Mouse (Mus musculus) adrenal gland, adult (tissue): ENCODE results near the gene Slc46a1.

Experiments
- DNase-seq, 2 experiments: peaks; one replicate each; pipeline ENCODE4 v3.0.0; 2022 to 2023; ENCODE audit warnings: low spot score in 1 of 2; ENCODE audit not compliant: inconsistent age in 2 of 2

Gene Slc46a1

DNA sequence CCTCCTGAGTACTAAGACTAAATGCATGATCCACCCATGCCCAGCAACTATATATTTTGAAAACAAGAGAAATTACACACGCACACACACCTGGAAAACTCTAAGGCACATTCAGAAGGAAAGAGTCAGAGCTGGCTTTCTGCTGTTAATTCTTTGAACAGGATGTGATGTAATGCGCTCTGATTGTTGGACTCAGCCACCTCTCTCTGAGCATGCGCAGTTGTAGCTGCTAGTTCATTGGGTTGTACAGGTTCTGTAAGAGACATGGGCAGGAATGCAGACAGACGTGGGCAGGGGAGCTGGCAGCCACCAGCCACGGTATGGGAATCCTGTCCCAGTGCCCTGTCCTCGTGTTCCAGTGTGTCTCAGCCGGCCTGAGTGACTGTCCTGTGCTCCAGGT lies 11.2 kb upstream of the Slc46a1 start:
- no peak for DNase-seq

GRCm38 (mm10) chr11:78455308-78455707 lies 10.2 kb upstream of the Slc46a1 start:
- DNase-seq, result peak; percentile 62 to 88

- no peak for DNase-seq
Measured at GRCm38 (mm10) chr11:78458740-78459139, 6.8 kb upstream of the Slc46a1 start.

GRCm38 (mm10) chr11:78461894-78462293 lies 3.6 kb upstream of the Slc46a1 start:
- no peak for DNase-seq

DNA sequence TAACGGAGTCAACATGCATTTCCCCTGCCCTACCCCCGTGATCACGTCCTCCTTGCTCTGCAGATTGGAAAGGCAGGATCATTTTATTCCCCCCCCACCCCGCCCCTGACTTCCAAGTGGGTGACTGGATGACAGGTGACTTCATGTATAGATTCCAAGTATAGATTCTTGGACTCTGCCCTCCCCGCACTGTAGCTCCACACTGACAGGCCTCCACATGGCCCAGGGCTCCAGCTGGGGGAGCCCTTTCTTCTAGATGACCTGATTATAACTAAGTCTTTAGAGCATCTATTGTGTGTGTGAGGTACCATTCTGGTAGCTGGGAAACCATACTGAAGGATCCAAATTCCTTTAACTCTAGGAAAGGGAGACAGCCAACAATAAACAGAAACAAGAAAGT lies 2.8 kb upstream of the Slc46a1 start:
- DNase-seq, result no peak

- peak; percentile 60 to 81 for DNase-seq
Measured at GRCm38 (mm10) chr11:78463286-78464036, 2.0 kb upstream of the Slc46a1 start.

DNA sequence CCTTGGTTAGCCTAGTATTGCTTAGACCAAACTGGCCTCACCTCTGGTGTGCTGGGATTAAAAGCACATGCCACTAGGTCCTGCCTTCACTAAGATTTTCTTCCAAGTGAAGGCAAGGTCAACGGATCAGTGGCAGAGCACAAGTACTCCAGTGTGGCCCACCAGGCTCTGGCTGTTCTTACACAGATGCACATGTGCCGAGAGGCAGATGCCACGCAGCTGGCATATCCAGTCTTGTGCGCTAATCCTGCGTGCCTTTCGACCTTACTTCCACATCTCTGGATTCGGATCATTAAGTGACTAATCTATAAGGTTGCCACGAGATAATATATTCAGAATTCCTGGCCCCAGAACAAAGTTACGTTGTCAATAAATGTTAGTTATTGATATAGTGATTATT lies 381 bp upstream of the Slc46a1 start:
- DNase-seq, result no peak

GRCm38 (mm10) chr11:78466242-78466912 lies 880 bp downstream of the Slc46a1 start:
- DNase-seq, result no peak

GRCm38 (mm10) chr11:78467515-78467914 lies 2.0 kb downstream of the Slc46a1 start:
- no peak for DNase-seq

DNA sequence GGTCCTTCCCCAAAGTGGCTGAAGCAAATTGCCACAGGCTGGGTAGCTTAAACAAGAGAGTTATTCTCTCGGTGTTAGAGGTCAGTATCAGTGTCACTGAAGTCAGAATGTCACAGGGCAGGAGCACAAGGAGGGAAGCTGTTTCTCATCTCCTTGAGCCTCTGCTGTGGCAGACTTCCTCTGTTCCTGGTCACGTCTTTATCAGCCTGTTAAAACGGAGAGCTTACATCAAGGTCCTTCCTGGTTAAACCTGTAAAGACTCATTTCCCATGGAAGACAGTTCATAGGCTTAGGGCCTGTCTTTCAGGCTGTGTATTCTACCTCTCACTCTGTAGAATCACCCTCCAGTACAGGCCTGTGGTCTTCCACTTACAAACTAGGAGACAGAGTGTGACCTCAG lies 2.4 kb downstream of the Slc46a1 start:
- DNase-seq, result no peak

DNA sequence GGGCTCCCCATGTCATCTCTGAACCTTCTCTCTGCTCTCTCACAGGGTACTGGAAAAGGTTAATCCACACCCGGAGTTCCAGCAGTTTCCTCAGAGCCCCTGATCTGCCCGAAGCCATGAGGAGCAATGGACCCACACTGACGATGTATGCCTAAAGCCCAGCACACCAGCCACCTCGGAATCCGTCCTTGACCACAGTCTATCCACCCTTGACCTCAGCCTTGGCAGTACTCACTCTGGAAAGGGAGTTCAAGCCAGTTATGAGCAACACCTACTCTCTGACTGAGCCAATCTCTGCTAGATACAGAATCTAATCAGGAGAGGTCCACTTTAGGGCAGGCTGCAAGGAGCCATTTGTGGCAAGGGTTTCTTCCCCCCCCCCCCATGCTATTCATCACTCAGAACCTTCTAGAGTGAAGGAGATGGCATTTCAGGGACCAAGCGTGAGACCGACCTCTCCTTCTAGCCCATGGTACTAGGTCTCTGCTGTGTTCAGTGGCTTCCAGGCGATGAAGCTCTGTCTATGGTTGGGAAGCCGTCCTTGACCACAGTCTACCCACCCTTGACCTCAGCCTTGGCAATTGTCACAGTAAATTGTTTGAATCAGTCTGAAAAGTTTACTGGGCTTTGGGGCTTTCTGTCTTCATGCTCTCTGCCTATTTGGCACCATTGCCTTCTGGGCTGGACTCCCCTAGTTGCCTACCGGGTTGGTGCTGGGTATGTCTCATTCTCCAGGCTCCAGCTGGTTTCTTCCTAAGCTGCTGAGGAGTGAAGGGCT lies 6.0 kb downstream of the Slc46a1 start:
- DNase-seq, result peak; percentile 70 to 79

DNA sequence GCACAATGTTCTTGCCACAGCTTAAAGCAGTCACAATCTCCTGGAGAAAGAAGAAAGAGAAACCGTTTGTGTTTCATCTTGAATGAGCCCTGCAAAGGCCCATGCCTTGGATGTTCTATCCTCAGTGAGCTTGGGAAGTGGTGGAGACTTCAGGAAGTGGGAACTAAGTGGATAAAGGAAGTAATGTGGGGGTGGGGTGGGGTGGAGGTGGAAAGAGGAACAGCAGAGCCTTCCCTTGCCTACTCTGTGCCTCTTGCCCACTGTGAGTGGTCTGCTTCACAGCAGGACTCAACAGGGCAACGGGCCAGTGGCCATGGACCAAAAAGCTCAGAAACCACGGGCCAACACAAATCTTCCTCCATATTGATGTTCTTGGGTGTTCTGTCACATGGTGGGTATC lies 9.8 kb downstream of the Slc46a1 start:
- no peak for DNase-seq

- DNase-seq, result no peak
Measured at GRCm38 (mm10) chr11:78483639-78484038, 18.1 kb downstream of the Slc46a1 start.

DNA sequence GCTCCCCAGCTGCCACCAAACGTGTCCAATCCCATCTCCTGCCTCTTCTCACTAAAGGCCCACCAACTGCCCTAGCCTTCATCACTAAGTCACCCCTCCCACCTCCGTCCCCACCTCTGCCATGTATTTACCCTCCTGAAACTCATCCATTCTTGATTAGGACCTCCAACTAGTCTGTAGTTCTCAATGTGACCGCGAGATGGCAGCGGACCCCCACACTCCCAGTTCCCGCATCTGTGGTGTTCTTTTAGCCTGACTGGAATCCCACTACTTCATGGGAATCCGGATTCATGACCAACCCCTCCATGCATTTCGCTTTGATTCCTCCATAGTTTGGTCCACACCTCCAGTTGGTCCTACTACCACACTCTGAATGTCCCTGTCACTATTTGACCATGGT lies 22.7 kb downstream of the Slc46a1 start:
- DNase-seq, result peak; percentile 71 to 92

- DNase-seq, result peak; percentile 67 to 79
Measured at GRCm38 (mm10) chr11:78490781-78491241, 25.3 kb downstream of the Slc46a1 start.

GRCm38 (mm10) chr11:78495904-78496303 lies 30.4 kb downstream of the Slc46a1 start:
- peak in 1 of 2 experiments; percentile 58 for DNase-seq

DNA sequence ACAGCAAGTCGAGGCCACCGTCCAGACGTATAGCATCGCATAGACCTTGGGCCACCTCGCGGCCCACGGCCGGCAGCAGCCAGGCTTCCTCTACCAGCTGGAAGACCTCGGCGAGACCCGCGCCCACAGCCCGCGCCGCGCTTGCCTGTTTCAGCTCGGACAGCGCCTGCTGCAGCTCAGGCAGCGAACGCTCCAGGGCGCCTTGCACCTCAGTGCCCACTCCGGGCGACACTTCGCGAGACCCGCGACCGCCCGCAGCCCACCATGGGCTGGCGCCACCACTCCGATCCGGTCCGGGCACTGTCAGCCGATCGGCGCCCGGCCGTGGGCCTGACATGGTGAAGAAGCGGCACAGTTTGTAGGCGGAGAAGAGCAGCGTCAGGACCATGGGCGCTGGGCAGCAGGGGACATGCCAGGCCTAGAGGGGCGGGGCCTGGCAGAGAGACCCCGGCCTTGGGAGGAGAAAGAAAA lies 31.6 kb downstream of the Slc46a1 start:
- DNase-seq, result peak; percentile 43 to 71

DNA sequence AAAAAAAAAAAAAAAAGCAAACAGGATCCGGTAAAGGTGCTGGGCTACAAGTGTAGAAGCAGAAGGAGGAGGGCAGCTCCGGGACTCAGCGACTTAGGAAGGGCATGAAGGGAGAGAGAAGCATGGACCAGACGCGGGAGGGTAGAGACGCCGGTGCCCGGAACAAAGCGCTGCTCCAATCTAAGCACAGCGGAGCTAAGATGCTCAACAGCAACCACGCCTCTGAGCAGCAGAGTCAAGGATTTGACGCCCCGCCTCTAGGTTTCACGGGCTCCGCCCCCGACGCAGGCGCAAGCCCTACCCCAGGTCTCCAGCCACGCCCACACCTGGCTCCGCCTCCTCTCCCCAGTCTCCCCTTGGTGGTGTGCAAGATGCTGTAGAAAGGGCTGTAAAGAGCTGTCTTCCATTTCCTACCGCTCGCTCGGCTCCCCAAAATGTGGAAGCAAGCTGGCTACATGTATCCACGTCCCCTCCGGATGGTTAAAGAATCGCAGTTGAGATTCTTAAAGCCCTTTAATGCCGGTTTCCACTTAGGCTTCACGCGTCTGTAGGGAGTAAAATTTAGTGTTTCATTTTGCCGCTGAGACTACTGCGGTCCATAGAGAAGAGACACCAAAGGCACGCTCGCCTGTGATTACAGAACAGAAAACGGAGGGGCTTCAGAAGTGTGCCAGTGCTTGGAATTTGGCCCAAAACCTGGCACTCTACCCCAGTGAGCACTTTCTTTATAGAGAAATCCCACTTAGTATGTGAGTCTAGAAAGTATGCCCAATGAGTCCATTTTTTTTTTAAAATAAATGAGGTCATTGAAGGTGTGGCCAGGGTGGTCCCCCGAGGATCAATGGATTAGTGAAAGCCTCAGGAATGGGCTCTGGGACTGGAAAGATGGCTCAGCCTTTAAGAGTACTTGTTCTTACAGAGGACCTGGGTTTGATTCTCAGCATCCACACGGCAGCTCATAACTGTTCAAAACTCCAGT lies 32.3 kb downstream of the Slc46a1 start, which contains the start of gene Sarm1:
Sarm1 (minus strand) TSS at position 211 of the 979 bp plus-strand sequence.
- peak; percentile 95 to 97 for DNase-seq

- no peak for DNase-seq
Measured at GRCm38 (mm10) chr11:78499004-78499403, 33.5 kb downstream of the Slc46a1 start, which contains the start of gene Vtn. TSS of gene Vtn (plus strand) at chr11:78499091.

DNA sequence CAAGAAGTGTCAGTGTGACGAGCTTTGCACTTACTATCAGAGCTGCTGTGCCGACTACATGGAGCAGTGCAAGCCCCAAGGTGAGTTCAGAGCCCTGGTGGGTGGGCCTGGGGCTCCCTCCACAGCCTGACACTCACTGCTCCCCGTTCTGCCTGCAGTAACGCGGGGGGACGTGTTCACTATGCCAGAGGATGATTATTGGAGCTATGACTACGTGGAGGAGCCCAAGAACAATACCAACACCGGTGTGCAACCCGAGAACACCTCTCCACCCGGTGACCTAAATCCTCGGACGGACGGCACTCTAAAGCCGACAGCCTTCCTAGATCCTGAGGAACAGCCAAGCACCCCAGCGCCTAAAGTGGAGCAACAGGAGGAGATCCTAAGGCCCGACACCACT lies 34.0 kb downstream of the Slc46a1 start:
- DNase-seq, result no peak
